Mouse (Mus musculus) spleen, embryonic (tissue): ENCODE results near the gene Vps52.
"Not testable (repeated sequence)": the region's sequence is repeated elsewhere in the genome, so short reads cannot be mapped to it uniquely, and the experiment has no call there.

Experiments
- CTCF ChIA-PET: fragments of 350-600 bp; sonication (Branson Sonifier 250); formaldehyde crosslinking; loops from one replicate; lab custom pipeline; 2022; lab: Charles Lee

Gene Vps52

GRCm38 (mm10) chr17:33959948-33960347, 4.3 kb downstream of the Vps52 start:
- CTCF ChIA-PET, result no interaction called here

GRCm38 (mm10) chr17:33962876-33963275, 7.3 kb downstream of the Vps52 start:
- CTCF ChIA-PET, result no interaction called here

- CTCF ChIA-PET, result no interaction called here
These were observed 9.7 kb downstream of the Vps52 start for GRCm38 (mm10) chr17:33965082-33965845.

GRCm38 (mm10) chr17:33965846-33966550, 10.4 kb downstream of the Vps52 start:
- CTCF ChIA-PET, result no interaction called here

GRCm38 (mm10) chr17:33968489-33968888, 12.9 kb downstream of the Vps52 start:
- CTCF ChIA-PET, result interaction anchor here (1.3 kb wide), 1 partner anchor 9 kb away, joined by 6 read pairs; no protein-coding TSS in a partner anchor

- CTCF ChIA-PET, result interaction anchor here (1.3 kb wide), 1 partner anchor 9 kb away, joined by 6 read pairs; no protein-coding TSS in a partner anchor
These were observed 13.3 kb downstream of the Vps52 start for GRCm38 (mm10) chr17:33968927-33969326.

GRCm38 (mm10) chr17:33969394-33969793, 13.8 kb downstream of the Vps52 start:
- CTCF ChIA-PET, result no interaction called here

GRCm38 (mm10) chr17:33972691-33973090, 17.1 kb downstream of the Vps52 start:
- CTCF ChIA-PET, result no interaction called here

GRCm38 (mm10) chr17:33973572-33973971, 18.0 kb downstream of the Vps52 start:
- CTCF ChIA-PET, result no interaction called here

- CTCF ChIA-PET, result interaction anchor here (1.1 kb wide), 1 partner anchor 10 kb away, joined by 6 read pairs; no protein-coding TSS in a partner anchor
These were observed 22.4 kb downstream of the Vps52 start for GRCm38 (mm10) chr17:33977861-33978557.

GRCm38 (mm10) chr17:33978631-33979031, 23.0 kb downstream of the Vps52 start:
- CTCF ChIA-PET, result no interaction called here

- CTCF ChIA-PET, result no interaction called here
These were observed 24.0 kb downstream of the Vps52 start for GRCm38 (mm10) chr17:33979512-33980050.

GRCm38 (mm10) chr17:33980181-33981035, 24.8 kb downstream of the Vps52 start:
- CTCF ChIA-PET, result no interaction called here

- CTCF ChIA-PET, result interaction anchor here (1.0 kb wide), 1 partner anchor 11 kb away, joined by 4 read pairs; no protein-coding TSS in a partner anchor
These were observed 25.7 kb downstream of the Vps52 start for GRCm38 (mm10) chr17:33981192-33981909.

GRCm38 (mm10) chr17:33982136-33982535, 26.5 kb downstream of the Vps52 start:
- CTCF ChIA-PET, result interaction anchor here (0.8 to 1.0 kb wide), 2 partner anchors 10 kb away, joined by 3 to 4 read pairs; no protein-coding TSS in a partner anchor

- CTCF ChIA-PET, result interaction anchor here (0.6 to 0.8 kb wide), 2 partner anchors 10 to 223 kb away, joined by 4 read pairs; no protein-coding TSS in a partner anchor
These were observed 36.4 kb downstream of the Vps52 start for GRCm38 (mm10) chr17:33991788-33992664.

GRCm38 (mm10) chr17:33994959-33995358, 39.3 kb downstream of the Vps52 start:
- CTCF ChIA-PET, result no interaction called here

- CTCF ChIA-PET, result no interaction called here
These were observed 40.0 kb downstream of the Vps52 start for GRCm38 (mm10) chr17:33995651-33996050.

- CTCF ChIA-PET, result not testable (repeated sequence)
These were observed 41.4 kb downstream of the Vps52 start for GRCm38 (mm10) chr17:33997025-33997424.
